Mouse (Mus musculus) CD4-positive, CD25-positive, alpha-beta regulatory T cell, adult 4 months (primary cell): ENCODE measurements around the gene Hist1h3g. TPM values are rescaled to one million over a fixed set of nuclear protein-coding genes. Genes with fewer than 3 reads are reported as not detected.

Experiments used
- ATAC-seq: one replicate; pipeline ENCODE4 v1.8.0; 2017
- polyA plus RNA-seq, 2 experiments: library from polyadenylated mRNA; unstranded; fragments of 100-300 nt; shearing (Covaris generic); gene quantifications; one replicate each; pipeline ENCODE4 v1.2.1; 2017

Hist1h3g gene
- polyA plus RNA-seq, 2 experiments from 2014 or later, result not detected

- ATAC-seq, result peak; percentile 71
These were observed 46.4 kb downstream of the Hist1h3g start, which contains the start of gene Hist1h4d for GRCm38 (mm10) chr13:23581408-23582218. Gene Hist1h4d (plus strand): TSS chr13:23581598.

GRCm38 (mm10) chr13:23582219-23583056 is 47.2 kb downstream of the Hist1h3g start:
- ATAC-seq, result no peak

GRCm38 (mm10) chr13:23583387-23584068 is 48.3 kb downstream of the Hist1h3g start:
- no peak for ATAC-seq

GRCm38 (mm10) chr13:23584331-23584730 is 49.1 kb downstream of the Hist1h3g start:
- no peak for ATAC-seq

- ATAC-seq, result peak; percentile 45
These were observed 49.8 kb downstream of the Hist1h3g start for GRCm38 (mm10) chr13:23585029-23585441.

Other genes starting within 250 kb of the Hist1h3g start
- 10 to 100 TPM; 29.6 to 34.2 TPM for gene Zfp322a, start 166.2 kb upstream of the Hist1h3g start, polyA plus RNA-seq
- 10 to 100 TPM; 12.4 to 14.5 TPM for gene Abt1, start 111.6 kb upstream of the Hist1h3g start, polyA plus RNA-seq
- not detected for gene Btn1a1, start 69.5 kb upstream of the Hist1h3g start, polyA plus RNA-seq
- gene Btn2a2, start 46.6 kb upstream of the Hist1h3g start, polyA plus RNA-seq, result not detected
- 10 to 100 TPM in 1 of 2 experiments, 1 to 10 TPM in 1; 9.5 to 10.8 TPM for gene Hist1h4h, start 4.4 kb upstream of the Hist1h3g start, polyA plus RNA-seq
- 1 to 10 TPM in 1 of 2 experiments, not detected in 1; 2.7 TPM for gene Hist1h2af, start 1.5 kb upstream of the Hist1h3g start, polyA plus RNA-seq
- under 1 TPM; 0.41 to 0.66 TPM for gene Hist1h2bh, start 8.0 kb downstream of the Hist1h3g start, polyA plus RNA-seq
- not detected for gene Hist1h3f, start 8.6 kb downstream of the Hist1h3g start, polyA plus RNA-seq
- gene Hist1h4f, start 16.2 kb downstream of the Hist1h3g start, polyA plus RNA-seq, result 1 to 10 TPM in 1 of 2 experiments, not detected in 1; 1.1 TPM
- under 1 TPM; 0.18 to 0.35 TPM for gene Hist1h1d, start 17.8 kb downstream of the Hist1h3g start, polyA plus RNA-seq
- gene Hist1h3e, start 26.9 kb downstream of the Hist1h3g start, polyA plus RNA-seq, result 1 to 10 TPM; 2.2 to 4.1 TPM
- gene Hist1h2ae, start 35.8 kb downstream of the Hist1h3g start, polyA plus RNA-seq, result 10 to 100 TPM; 12.3 to 17.6 TPM
- gene Hist1h2bg, start 36.0 kb downstream of the Hist1h3g start, polyA plus RNA-seq, result 1 to 10 TPM; 8.0 to 8.6 TPM
- gene Hist1h2bf, start 38.8 kb downstream of the Hist1h3g start, polyA plus RNA-seq, result not detected
- gene Hist1h2ad, start 39.0 kb downstream of the Hist1h3g start, polyA plus RNA-seq, result under 1 TPM in 1 of 2 experiments, not detected in 1; 0.96 TPM
- not detected for gene Hist1h3d, start 40.3 kb downstream of the Hist1h3g start, polyA plus RNA-seq
- 10 to 100 TPM; 20.2 to 22.9 TPM for gene Hist1h4d, start 46.2 kb downstream of the Hist1h3g start, polyA plus RNA-seq
- 1 to 10 TPM; 3.3 to 4.0 TPM for gene Hist1h2be, start 85.7 kb downstream of the Hist1h3g start, polyA plus RNA-seq
- gene Hist1h1e, start 87.1 kb downstream of the Hist1h3g start, polyA plus RNA-seq, result 10 to 100 TPM; 10.6 to 11.3 TPM
- under 1 TPM; 0.51 to 0.74 TPM for gene Hist1h2ac, start 148.5 kb downstream of the Hist1h3g start, polyA plus RNA-seq
- gene Hist1h2bc, start 148.8 kb downstream of the Hist1h3g start, polyA plus RNA-seq, result 1 to 10 TPM; 4.0 to 4.2 TPM
- not detected for gene Hist1h1t, start 160.4 kb downstream of the Hist1h3g start, polyA plus RNA-seq
- 1 to 10 TPM; 8.7 to 9.4 TPM for gene Hist1h4c, start 163.0 kb downstream of the Hist1h3g start, polyA plus RNA-seq
- under 1 TPM; 0.57 to 0.69 TPM for gene Hfe, start 175.4 kb downstream of the Hist1h3g start, polyA plus RNA-seq
- 10 to 100 TPM in 1 of 2 experiments, 1 to 10 TPM in 1; 8.9 to 10.5 TPM for gene Hist1h1c, start 203.4 kb downstream of the Hist1h3g start, polyA plus RNA-seq
- gene Hist1h3c, start 210.2 kb downstream of the Hist1h3g start, polyA plus RNA-seq, result 1 to 10 TPM in 1 of 2 experiments, not detected in 1; 1.3 TPM
- gene Hist1h2bb, start 211.3 kb downstream of the Hist1h3g start, polyA plus RNA-seq, result 1 to 10 TPM in 1 of 2 experiments, not detected in 1; 2.9 TPM
- 1 to 10 TPM; 2.8 to 8.2 TPM for gene Hist1h2ab, start 215.7 kb downstream of the Hist1h3g start, polyA plus RNA-seq
- not detected for gene Hist1h3b, start 216.8 kb downstream of the Hist1h3g start, polyA plus RNA-seq
- gene Hist1h4b, start 221.6 kb downstream of the Hist1h3g start, polyA plus RNA-seq, result 1 to 10 TPM in 1 of 2 experiments, not detected in 1; 5.4 TPM
- not detected for gene Hist1h4a, start 225.8 kb downstream of the Hist1h3g start, polyA plus RNA-seq
- 1 to 10 TPM in 1 of 2 experiments, not detected in 1; 1.8 TPM for gene Hist1h3a, start 227.0 kb downstream of the Hist1h3g start, polyA plus RNA-seq
- gene Hist1h1a, start 228.2 kb downstream of the Hist1h3g start, polyA plus RNA-seq, result 1 to 10 TPM; 2.6 to 3.4 TPM
- not detected for gene Trim38, start 234.5 kb downstream of the Hist1h3g start, polyA plus RNA-seq